Mouse (Mus musculus) G1E (cell line): Measurements from ENCODE around the gene Cyp1a2.

ENCODE experiments used
- CTCF ChIP-seq: IDR thresholded peaks from 2 replicates; pipeline ENCODE4 v1.5.1; 2012; ENCODE audit warnings: low read depth, low read length, inconsistent platforms, mixed read lengths
- GATA1 ChIP-seq: IDR thresholded peaks from 2 replicates; pipeline ENCODE4 v1.6.1; 2012; ENCODE audit warnings: borderline replicate concordance, low read length, inconsistent platforms, mixed read lengths
- GATA2 ChIP-seq: IDR thresholded peaks from 2 replicates; pipeline ENCODE4 v1.6.1; 2012; ENCODE audit warnings: low read depth, low read length, inconsistent platforms, borderline replicate concordance
- POLR2AphosphoS5 ChIP-seq: IDR thresholded peaks from 2 replicates; pipeline ENCODE4 v1.6.1; 2012; ENCODE audit warnings: low read depth, low read length, inconsistent platforms; ENCODE audit not compliant: insufficient replicate concordance
- TAL1 ChIP-seq: conservative IDR thresholded peaks from 2 replicates; pipeline ENCODE4 v1.6.1; 2012; ENCODE audit warnings: low read depth, low read length, inconsistent platforms, mixed read lengths

DNA sequence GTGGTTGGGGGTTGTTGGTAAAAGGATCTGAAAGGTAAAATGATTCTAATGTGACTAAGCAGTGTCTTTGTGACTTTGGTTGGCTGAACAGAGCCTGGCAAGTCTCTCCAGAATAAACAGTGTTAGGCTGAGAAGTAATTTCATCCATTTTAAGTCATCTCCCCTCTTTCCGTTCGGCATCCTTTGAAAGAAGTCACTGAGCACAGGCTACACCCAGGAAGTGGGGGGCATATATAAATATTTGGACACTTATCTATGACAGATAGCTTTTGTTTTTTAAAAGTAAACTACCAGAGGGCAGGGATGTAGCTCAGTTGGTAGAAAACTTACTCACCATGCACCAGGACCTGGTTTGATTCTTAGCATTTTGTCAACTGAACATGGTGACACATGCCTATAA lies 5.1 kb upstream of the Cyp1a2 start:
- TF ChIP-seq GATA1 (no peak), TAL1 (no peak), CTCF (no peak), GATA2 (no peak), POLR2AphosphoS5 (no peak)
